Mouse (Mus musculus): ENCODE measurements around the gene Vmn2r10.
"Not testable (repeated sequence)": the region's sequence is repeated elsewhere in the genome, so short reads cannot be mapped to it uniquely, and the experiment has no call there.

Gene Vmn2r10

GRCm38 (mm10) chr5:109006427-109006826, at the start of gene Vmn2r10:
Vmn2r10 (minus strand) TSS chr5:109006527.
- DNase-seq (ENCODE audit: low read depth, low spot score): not testable (repeated sequence)

- DNase-seq (ENCODE audit: low read depth, low spot score): no peak
These were observed 49.0 kb upstream of the Vmn2r10 start for GRCm38 (mm10) chr5:109055286-109055685.

GRCm38 (mm10) chr5:109032591-109032990, 26.3 kb upstream of the Vmn2r10 start:
- DNase-seq (ENCODE audit: low read depth, low spot score): no peak

GRCm38 (mm10) chr5:108988924-108989323, 17.4 kb downstream of the Vmn2r10 start:
- no peak for DNase-seq (ENCODE audit: low read depth, low spot score)

All from retina, postnatal 7 days (tissue).